Mouse (Mus musculus) spleen, adult 2 months (tissue): Measurements from ENCODE around the gene Lyst. TPM values are rescaled to one million over a fixed set of nuclear protein-coding genes. Genes with fewer than 3 reads are reported as not detected.

Source experiments
- DNase-seq, 2 experiments: peaks; one replicate each; pipeline versions ENCODE4 v3.0.0 to v3.0.0-alpha.2; 2012 to 2021; ENCODE audit warnings: low spot score in 2 of 2, low read depth in 1 of 2
- H3K27ac ChIP-seq: fragments of 200-500 bp; 2 replicates; pipeline ENCODE4 v1.5.1; 2012; ENCODE audit warnings: low read length, inconsistent platforms; ENCODE audit not compliant: insufficient read depth
- H3K27me3 ChIP-seq: fragments of 200-500 bp; 2 replicates; pipeline ENCODE4 v1.6.1; 2012; ENCODE audit warnings: mild to moderate bottlenecking, moderate library complexity, low read length, inconsistent platforms; ENCODE audit not compliant: control insufficient read depth, insufficient read depth
- H3K36me3 ChIP-seq: fragments of 200-500 bp; 2 replicates; pipeline ENCODE4 v1.6.1; 2012; ENCODE audit warnings: mild to moderate bottlenecking, low read length, inconsistent platforms; ENCODE audit not compliant: control insufficient read depth, insufficient read depth
- H3K4me1 ChIP-seq: fragments of 200-500 bp; 2 replicates; pipeline ENCODE4 v1.6.1; 2011; ENCODE audit warnings: inconsistent platforms; ENCODE audit not compliant: control insufficient read depth, insufficient read depth, insufficient read length
- H3K4me3 ChIP-seq: fragments of 200-500 bp; 2 replicates; pipeline ENCODE4 v1.5.1; 2011; ENCODE audit warnings: mild to moderate bottlenecking, inconsistent platforms; ENCODE audit not compliant: insufficient read depth, insufficient read length; ENCODE audit errors: extremely low read depth
- CTCF ChIP-seq: fragments of 200-500 bp; IDR thresholded peaks from 2 replicates; pipeline ENCODE4 v1.5.1; 2011; ENCODE audit warnings: mild to moderate bottlenecking, inconsistent platforms; ENCODE audit not compliant: insufficient read depth, insufficient read length, insufficient replicate concordance; ENCODE audit errors: extremely low read depth
- POLR2A ChIP-seq: fragments of 200-500 bp; IDR thresholded peaks from 2 replicates; pipeline ENCODE4 v1.6.1; 2011; ENCODE audit warnings: low read depth, low read length, inconsistent platforms
- WGBS: fragments of 180-500 bp; shearing (Covaris S2); methylation state at CpG from one replicate; pipeline ENCODE4 v1.1.7; 2018; 5-methylcytosine and 5-hydroxymethylcytosine counted together
- polyA plus RNA-seq: library from polyadenylated mRNA; depleted of rRNA; stranded (reverse); fragments of >200 nt; gene quantifications from 2 replicates; pipeline ENCODE4 v1.2.3, GENCODE M21; 2012

Gene Lyst
- polyA plus RNA-seq, 1 experiment: 11.3 TPM

GRCm38 (mm10) chr13:13798775-13799174 lies 208.6 kb downstream of the Lyst start:
- TF ChIP-seq CTCF (no peak), POLR2A (no peak)
- no peaks in the 10 kb centered on the region for H3K27me3 ChIP-seq
- H3K4me3 ChIP-seq: no peak overlapping the region
- no peaks in the 10 kb centered on the region for H3K36me3 ChIP-seq
- H3K4me1 ChIP-seq: no peaks in the 10 kb centered on the region
- 93% methylated on average over 8 of the region's 8 CpGs for WGBS
- no peak overlapping the region for H3K27ac ChIP-seq
- no peak for DNase-seq

GRCm38 (mm10) chr13:13808337-13809132 lies 218.3 kb downstream of the Lyst start:
- 29% methylated on average over 11 of the region's 11 CpGs for WGBS
- Histone ChIP-seq H3K4me1 (no peaks in the 10 kb centered on the region), H3K27me3 (no peaks in the 10 kb centered on the region), H3K4me3 (no peak overlapping the region), H3K36me3 (no peaks in the 10 kb centered on the region), H3K27ac (no peak overlapping the region)
- DNase-seq: no peak
- TF ChIP-seq POLR2A (no peak), CTCF (no peak)

- Histone ChIP-seq H3K27me3 (no peaks in the 10 kb centered on the region), H3K4me3 (no peak overlapping the region), H3K36me3 (no peaks in the 10 kb centered on the region), H3K27ac (no peak overlapping the region), H3K4me1 (no peaks in the 10 kb centered on the region)
- WGBS: 78% methylated on average over 7 of the region's 7 CpGs
- DNase-seq: no peak
- TF ChIP-seq CTCF (no peak), POLR2A (no peak)
These were observed 220.7 kb downstream of the Lyst start for GRCm38 (mm10) chr13:13810885-13811284.

- WGBS: 68% methylated on average over 3 of the region's 3 CpGs
- Histone ChIP-seq H3K27me3 (no peaks in the 10 kb centered on the region), H3K4me1 (no peaks in the 10 kb centered on the region), H3K27ac (no peak overlapping the region), H3K4me3 (no peak overlapping the region), H3K36me3 (no peaks in the 10 kb centered on the region)
- DNase-seq: no peak
- TF ChIP-seq POLR2A (no peak), CTCF (no peak)
These were observed 228.5 kb downstream of the Lyst start for GRCm38 (mm10) chr13:13818696-13819095.

GRCm38 (mm10) chr13:13820234-13821123 lies 230.3 kb downstream of the Lyst start:
- Histone ChIP-seq H3K4me3 (no peak overlapping the region), H3K36me3 (no peaks in the 10 kb centered on the region), H3K27me3 (no peaks in the 10 kb centered on the region), H3K27ac (no peak overlapping the region), H3K4me1 (no peaks in the 10 kb centered on the region)
- TF ChIP-seq CTCF (no peak), POLR2A (no peak)
- no peak for DNase-seq
- WGBS: 70% methylated on average over 7 of the region's 7 CpGs

GRCm38 (mm10) chr13:13824946-13825345 lies 234.7 kb downstream of the Lyst start:
- Histone ChIP-seq H3K4me1 (no peaks in the 10 kb centered on the region), H3K27me3 (no peaks in the 10 kb centered on the region), H3K36me3 (no peaks in the 10 kb centered on the region), H3K27ac (no peak overlapping the region), H3K4me3 (no peak overlapping the region)
- WGBS: 91% methylated on average over 7 of the region's 7 CpGs
- TF ChIP-seq POLR2A: no peak
- TF ChIP-seq CTCF: no peak
- no peak for DNase-seq

GRCm38 (mm10) chr13:13826533-13826932 lies 236.3 kb downstream of the Lyst start:
- Histone ChIP-seq H3K36me3 (no peaks in the 10 kb centered on the region), H3K27ac (no peak overlapping the region)
- 87% methylated on average over 6 of the region's 6 CpGs for WGBS

More at GRCm38 (mm10) chr13:13826533-13826932, 236.3 kb downstream of the Lyst start:
- H3K4me3 ChIP-seq: no peak overlapping the region
- DNase-seq: no peak
- H3K27me3 ChIP-seq: no peaks in the 10 kb centered on the region
- no peaks in the 10 kb centered on the region for H3K4me1 ChIP-seq
- TF ChIP-seq CTCF (no peak), POLR2A (no peak)
